Mouse (Mus musculus) midbrain, embryonic 13.5 days (tissue): ENCODE measurements at regions not wholly inside any gene's neighbourhood (a gene's known extent, or its start where the extent isn't known, plus 50 kb on each side); places are given as distances from the start of the nearest gene placed in this dataset.
"Not testable (repeated sequence)": the region's sequence is repeated elsewhere in the genome, so short reads cannot be mapped to it uniquely, and the experiment has no call there.

Experiments
- ATAC-seq: fragments of 200-750 bp; cut with Nextera tagmentation; 2 replicates; pipeline ENCODE4 v1.8.0; 2017; ENCODE audit warnings: mild to moderate bottlenecking, moderate TSS enrichment, moderate library complexity
- H3K27ac ChIP-seq: fragments of 300-500 bp; sonication (generic); 2 replicates; pipeline ENCODE4 v1.5.1; 2015; ENCODE audit warnings: inconsistent platforms, mild to moderate bottlenecking, moderate library complexity
- H3K27me3 ChIP-seq: fragments of 300-500 bp; sonication (generic); 2 replicates; pipeline ENCODE4 v1.6.1; 2015; ENCODE audit warnings: mild to moderate bottlenecking, inconsistent platforms
- H3K36me3 ChIP-seq: fragments of 300-500 bp; sonication (generic); 2 replicates; pipeline ENCODE4 v1.6.1; 2015; ENCODE audit warnings: mild to moderate bottlenecking, inconsistent platforms
- H3K4me1 ChIP-seq: fragments of 300-500 bp; sonication (generic); replicated peaks from 2 replicates; pipeline ENCODE4 v1.6.1; 2015; ENCODE audit warnings: inconsistent platforms
- H3K4me2 ChIP-seq: fragments of 300-500 bp; sonication (generic); replicated peaks from 2 replicates; pipeline ENCODE4 v1.6.1; 2015; ENCODE audit warnings: moderate library complexity, mild to moderate bottlenecking, inconsistent platforms
- H3K4me3 ChIP-seq: fragments of 300-500 bp; sonication (generic); replicated peaks from 2 replicates; pipeline ENCODE4 v1.5.1; 2015; ENCODE audit warnings: mild to moderate bottlenecking, inconsistent platforms
- H3K9ac ChIP-seq: fragments of 300-500 bp; sonication (generic); replicated peaks from 2 replicates; pipeline ENCODE4 v1.6.1; 2015; ENCODE audit warnings: mild to moderate bottlenecking, inconsistent platforms
- H3K9me3 ChIP-seq: fragments of 300-500 bp; sonication (generic); 2 replicates; pipeline ENCODE4 v1.6.1; 2016; ENCODE audit warnings: mild to moderate bottlenecking, inconsistent platforms
- WGBS: fragments of 180-500 bp; shearing (Covaris S2); methylation state at CpG from one replicate; pipeline ENCODE4 v1.1.7; 2015; 5-methylcytosine and 5-hydroxymethylcytosine counted together

- Histone ChIP-seq H3K4me1 (no peaks in the 10 kb centered on the region), H3K36me3 (no peaks in the 10 kb centered on the region), H3K27me3 (no peaks in the 10 kb centered on the region), H3K9me3 (no peaks in the 10 kb centered on the region), H3K4me3 (no peak overlapping the region), H3K9ac (no peak overlapping the region), H3K4me2 (no peak overlapping the region), H3K27ac (no peak overlapping the region)
- WGBS: 87% methylated on average over 2 of the region's 2 CpGs
- no peak for ATAC-seq
Measured at GRCm38 (mm10) chr4:7912675-7913074, 326.2 kb downstream of the Car8 start.

DNA sequence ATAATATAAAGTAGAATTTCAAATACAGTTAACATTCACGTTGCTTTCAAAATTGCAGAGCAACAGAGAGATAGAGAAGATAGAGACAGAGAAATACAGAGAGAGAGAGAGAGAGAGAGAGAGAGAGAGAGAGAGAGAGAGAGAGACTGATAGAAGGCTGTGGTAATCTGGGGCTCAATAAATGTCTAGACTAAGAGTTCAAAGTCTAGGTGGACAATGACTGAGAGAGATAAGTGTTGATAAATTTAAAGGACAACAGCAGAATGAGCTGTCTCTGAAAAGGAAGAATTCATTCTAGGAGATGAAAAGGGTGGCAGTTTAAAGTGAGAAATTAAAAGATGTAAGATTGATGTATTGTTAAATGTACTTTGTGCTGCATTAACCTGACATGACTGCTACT, 335.7 kb downstream of the Car8 start:
- Histone ChIP-seq H3K27ac (no peak overlapping the region), H3K4me1 (no peaks in the 10 kb centered on the region), H3K9me3 (no peaks in the 10 kb centered on the region), H3K27me3 (no peaks in the 10 kb centered on the region), H3K4me2 (no peak overlapping the region), H3K4me3 (no peak overlapping the region), H3K36me3 (no peaks in the 10 kb centered on the region), H3K9ac (no peak overlapping the region)
- WGBS: 75% methylated on average over 1 of the region's 1 CpGs
- ATAC-seq: no peak

DNA sequence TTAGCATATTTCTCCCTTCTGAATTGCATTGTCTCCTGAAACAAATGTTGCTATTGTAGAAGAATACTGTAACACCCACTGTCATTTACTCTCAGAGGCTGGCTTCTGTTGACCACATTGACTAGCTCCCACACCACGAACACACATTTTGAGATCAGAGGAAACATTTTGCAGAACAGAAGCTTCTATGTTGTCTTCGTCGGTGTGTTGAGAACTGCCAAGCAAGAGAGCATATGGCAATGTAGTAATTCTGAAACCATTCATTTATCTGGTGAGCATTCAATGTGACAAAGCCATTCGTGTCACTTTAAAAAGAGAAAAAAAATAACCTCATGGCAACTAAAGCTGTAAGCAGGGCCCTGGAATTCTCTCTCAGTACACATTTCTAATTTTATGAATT, 343.9 kb downstream of the Car8 start:
- ATAC-seq: no peak
- H3K4me1 ChIP-seq: no peaks in the 10 kb centered on the region
- no peaks in the 10 kb centered on the region for H3K9me3 ChIP-seq
- H3K4me2 ChIP-seq: no peak overlapping the region
- H3K9ac ChIP-seq: no peak overlapping the region
- no peak overlapping the region for H3K27ac ChIP-seq
- 73% methylated on average over 4 of the region's 4 CpGs for WGBS
- no peaks in the 10 kb centered on the region for H3K27me3 ChIP-seq
- no peaks in the 10 kb centered on the region for H3K36me3 ChIP-seq
- no peak overlapping the region for H3K4me3 ChIP-seq

- no peak overlapping the region for H3K4me2 ChIP-seq
- no peak overlapping the region for H3K4me3 ChIP-seq
- H3K27ac ChIP-seq: no peak overlapping the region
- no peaks in the 10 kb centered on the region for H3K36me3 ChIP-seq
- H3K9ac ChIP-seq: no peak overlapping the region
- H3K4me1 ChIP-seq: no peaks in the 10 kb centered on the region
- WGBS: 69% methylated on average over 2 of the region's 2 CpGs
- ATAC-seq: no peak
- no peaks in the 10 kb centered on the region for H3K9me3 ChIP-seq
- no peaks in the 10 kb centered on the region for H3K27me3 ChIP-seq
Measured at GRCm38 (mm10) chr4:7891128-7891527, 347.7 kb downstream of the Car8 start.

GRCm38 (mm10) chr4:7854518-7854917, 384.3 kb downstream of the Car8 start:
- H3K4me1 ChIP-seq: peaks cover 7% of the 10 kb centered on the region
- H3K9ac ChIP-seq: no peak overlapping the region
- H3K9me3 ChIP-seq: no peaks in the 10 kb centered on the region
- no peak overlapping the region for H3K27ac ChIP-seq
- no peak for ATAC-seq
- no peaks in the 10 kb centered on the region for H3K27me3 ChIP-seq
- WGBS: 36% methylated on average over 1 of the region's 1 CpGs
- H3K4me2 ChIP-seq: no peak overlapping the region
- H3K4me3 ChIP-seq: no peak overlapping the region
- H3K36me3 ChIP-seq: no peaks in the 10 kb centered on the region

DNA sequence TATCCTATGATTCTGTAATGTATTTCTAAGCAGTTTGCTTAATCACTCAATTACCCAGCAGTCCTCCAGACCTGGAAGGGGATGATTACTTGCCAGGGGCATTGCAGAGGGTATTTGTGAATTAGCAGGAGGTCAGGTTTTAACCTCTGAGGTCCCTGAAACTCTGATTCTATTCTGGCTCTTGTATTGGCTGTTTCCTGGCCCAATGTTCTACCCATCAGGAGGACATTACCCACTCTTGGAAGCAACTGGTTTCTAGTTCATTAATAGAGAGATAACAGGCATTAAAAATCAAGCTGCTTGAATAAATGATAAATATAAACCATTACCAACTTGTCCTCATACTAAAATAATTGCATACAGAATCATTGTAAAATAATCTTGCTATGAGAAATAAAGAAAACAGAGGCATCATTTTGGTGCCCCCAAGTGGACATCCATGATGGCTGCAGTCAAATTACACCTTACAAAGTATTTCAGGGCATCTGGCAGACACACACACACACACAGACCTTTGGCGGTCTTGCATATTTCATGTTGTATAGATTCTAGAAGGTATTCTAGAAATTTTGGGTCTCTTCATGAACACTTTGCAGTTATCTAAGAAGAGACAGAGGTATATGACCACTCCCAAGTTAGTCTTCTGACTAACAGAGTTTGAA, 385.6 kb downstream of the Car8 start:
- Histone ChIP-seq H3K27ac (no peak overlapping the region), H3K9ac (no peak overlapping the region), H3K27me3 (no peaks in the 10 kb centered on the region), H3K36me3 (no peaks in the 10 kb centered on the region), H3K4me2 (no peak overlapping the region), H3K4me1 (peaks cover 7% of the 10 kb centered on the region), H3K4me3 (no peak overlapping the region), H3K9me3 (no peaks in the 10 kb centered on the region)
- 58% methylated on average over 1 of the region's 1 CpGs for WGBS
- ATAC-seq: peak; percentile 53; the same call in 1 of the 2 replicates

DNA sequence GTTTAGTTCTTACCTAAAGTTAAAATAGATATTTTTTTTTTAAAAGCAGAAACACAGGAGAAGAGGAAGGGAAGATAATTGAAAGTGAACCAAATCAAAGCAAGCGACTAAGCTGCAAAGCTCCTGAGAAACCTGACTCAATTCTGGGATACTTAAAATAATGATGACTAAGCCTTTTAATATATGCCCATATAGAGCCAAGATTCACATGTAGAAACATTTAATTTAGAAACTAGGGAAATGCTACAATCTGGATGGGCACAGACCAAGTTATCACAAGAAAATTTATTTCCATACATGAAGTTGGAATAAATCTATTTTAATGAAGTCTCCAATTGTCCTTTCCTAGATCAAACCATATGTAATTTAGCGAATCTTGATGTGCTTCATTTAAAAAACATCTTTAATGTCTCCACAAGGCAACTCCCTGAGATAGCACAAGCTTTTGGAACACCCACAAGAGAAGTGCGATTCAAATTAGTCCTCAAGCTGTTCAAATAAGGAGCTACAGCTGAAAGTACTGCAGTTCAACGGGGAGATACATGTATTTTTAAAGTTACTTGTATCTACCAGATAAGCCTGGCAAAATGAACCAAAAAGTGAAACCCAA, 386.7 kb downstream of the Car8 start:
- WGBS: 88% methylated on average over 4 of the region's 4 CpGs
- Histone ChIP-seq H3K9ac (no peak overlapping the region), H3K9me3 (no peaks in the 10 kb centered on the region), H3K4me3 (no peak overlapping the region), H3K4me1 (peaks cover 7% of the 10 kb centered on the region), H3K27ac (no peak overlapping the region), H3K36me3 (no peaks in the 10 kb centered on the region), H3K27me3 (no peaks in the 10 kb centered on the region), H3K4me2 (no peak overlapping the region)
- no peak for ATAC-seq

DNA sequence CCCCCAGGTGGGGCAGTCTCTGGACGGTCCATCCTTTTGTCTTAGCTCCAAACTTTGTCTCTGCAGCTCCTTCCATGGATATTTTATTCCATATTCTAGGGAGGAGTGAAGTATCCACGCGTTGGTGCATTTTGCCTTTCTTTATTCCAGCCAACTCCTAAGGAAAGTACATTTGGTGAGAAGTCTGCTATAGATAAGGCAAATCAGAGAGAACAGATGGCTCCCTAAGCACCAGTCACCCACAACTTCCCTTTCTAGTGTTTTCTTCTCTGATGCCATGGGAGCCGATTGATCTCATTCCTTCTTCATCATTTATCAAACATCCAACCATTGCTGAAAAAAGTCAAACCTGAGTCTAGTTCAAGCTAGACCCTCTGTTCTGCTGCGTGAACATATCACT, 391.4 kb downstream of the Car8 start:
- no peaks in the 10 kb centered on the region for H3K27me3 ChIP-seq
- no peak overlapping the region for H3K9ac ChIP-seq
- H3K4me1 ChIP-seq: no peaks in the 10 kb centered on the region
- H3K4me3 ChIP-seq: no peak overlapping the region
- no peak overlapping the region for H3K27ac ChIP-seq
- ATAC-seq: no peak
- H3K9me3 ChIP-seq: no peaks in the 10 kb centered on the region
- 88% methylated on average over 5 of the region's 5 CpGs for WGBS
- no peak overlapping the region for H3K4me2 ChIP-seq
- H3K36me3 ChIP-seq: no peaks in the 10 kb centered on the region

GRCm38 (mm10) chr4:7829126-7829525, 409.7 kb downstream of the Car8 start:
- no peak overlapping the region for H3K9ac ChIP-seq
- no peaks in the 10 kb centered on the region for H3K36me3 ChIP-seq
- no peak for ATAC-seq
- 77% methylated on average over 1 of the region's 1 CpGs for WGBS
- H3K4me3 ChIP-seq: no peak overlapping the region
- no peaks in the 10 kb centered on the region for H3K4me1 ChIP-seq
- no peaks in the 10 kb centered on the region for H3K9me3 ChIP-seq
- no peaks in the 10 kb centered on the region for H3K27me3 ChIP-seq
- no peak overlapping the region for H3K4me2 ChIP-seq
- no peak overlapping the region for H3K27ac ChIP-seq

DNA sequence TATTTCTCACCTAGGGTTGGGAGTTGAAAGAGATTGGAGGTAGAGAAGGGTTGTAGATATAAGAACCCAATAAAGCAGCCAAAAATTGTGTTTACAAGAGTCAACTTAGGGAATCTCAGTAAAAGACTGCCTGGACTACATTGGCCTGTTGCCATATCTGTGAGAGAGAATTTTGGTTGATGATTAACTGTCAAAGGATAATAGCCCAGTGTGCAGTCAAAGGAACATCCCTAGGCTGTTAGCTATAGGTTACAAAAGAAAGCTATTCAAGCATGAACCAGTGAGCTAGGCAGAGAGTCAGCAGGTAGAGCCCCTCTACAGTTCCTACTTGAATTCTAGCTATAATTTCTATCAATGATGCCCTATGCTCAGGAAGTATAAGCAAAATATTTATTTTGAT, 419.0 kb downstream of the Car8 start:
- H3K9ac ChIP-seq: no peak overlapping the region
- no peaks in the 10 kb centered on the region for H3K36me3 ChIP-seq
- H3K4me2 ChIP-seq: no peak overlapping the region
- no peak overlapping the region for H3K27ac ChIP-seq
- H3K27me3 ChIP-seq: no peaks in the 10 kb centered on the region
- H3K4me1 ChIP-seq: no peaks in the 10 kb centered on the region
- no peaks in the 10 kb centered on the region for H3K9me3 ChIP-seq
- H3K4me3 ChIP-seq: no peak overlapping the region
- ATAC-seq: no peak

DNA sequence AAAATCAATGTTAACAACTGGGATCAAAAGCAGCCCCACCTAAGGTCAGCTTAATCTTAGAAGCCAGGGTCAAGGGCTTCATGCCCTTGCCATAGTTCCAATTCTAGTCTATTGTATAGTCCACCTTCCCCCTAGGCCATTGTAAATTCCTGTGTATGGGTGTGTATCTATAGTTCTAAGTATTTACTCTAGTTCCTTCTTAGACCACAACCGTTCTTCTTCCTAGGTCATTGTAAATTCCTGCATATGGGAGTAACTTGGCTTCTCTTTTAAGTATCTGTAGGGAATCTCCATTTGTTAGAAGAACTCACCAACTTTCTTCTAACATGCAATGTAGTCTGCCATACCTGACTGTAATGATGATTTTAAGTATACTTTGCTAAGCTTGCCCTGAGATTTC, 461.1 kb downstream of the Car8 start:
- H3K4me1 ChIP-seq, H3K36me3 ChIP-seq, H3K27me3 ChIP-seq, H3K9me3 ChIP-seq, H3K4me3 ChIP-seq, ATAC-seq, H3K9ac ChIP-seq, H3K4me2 ChIP-seq, H3K27ac ChIP-seq: not testable (repeated sequence)
- 90% methylated on average over 1 of the region's 1 CpGs for WGBS

DNA sequence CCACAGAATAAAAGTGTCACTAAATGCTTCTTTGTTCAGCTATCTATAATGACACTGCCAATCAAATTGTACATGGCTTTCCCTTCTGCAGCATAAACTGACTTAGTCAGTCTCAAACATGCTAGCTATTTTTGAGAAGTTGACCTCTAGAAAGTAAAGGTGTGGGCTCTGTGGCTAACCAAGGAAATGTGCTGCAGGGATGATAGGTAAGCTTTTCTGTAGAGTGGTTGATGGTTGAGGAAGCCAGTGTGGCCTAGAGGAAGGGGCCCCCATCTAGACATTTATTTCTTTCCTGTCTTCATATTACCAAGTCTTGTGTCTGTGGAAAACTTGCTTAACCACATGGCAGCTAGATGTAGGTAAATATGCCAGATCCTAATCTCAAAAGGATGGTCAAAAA, 483.4 kb downstream of the Car8 start:
- Histone ChIP-seq H3K4me1 (no peaks in the 10 kb centered on the region), H3K36me3 (no peaks in the 10 kb centered on the region), H3K27ac (no peak overlapping the region), H3K4me2 (no peak overlapping the region), H3K27me3 (no peaks in the 10 kb centered on the region), H3K4me3 (no peak overlapping the region), H3K9ac (no peak overlapping the region), H3K9me3 (no peaks in the 10 kb centered on the region)
- ATAC-seq: no peak

- H3K4me3 ChIP-seq: no peak overlapping the region
- no peaks in the 10 kb centered on the region for H3K36me3 ChIP-seq
- H3K9me3 ChIP-seq: no peaks in the 10 kb centered on the region
- no peak overlapping the region for H3K4me2 ChIP-seq
- 90% methylated on average over 4 of the region's 4 CpGs for WGBS
- no peaks in the 10 kb centered on the region for H3K4me1 ChIP-seq
- no peaks in the 10 kb centered on the region for H3K27me3 ChIP-seq
- H3K27ac ChIP-seq: no peak overlapping the region
- no peak for ATAC-seq
- H3K9ac ChIP-seq: no peak overlapping the region
Measured at GRCm38 (mm10) chr4:7753931-7754330, 484.9 kb downstream of the Car8 start.
